Mouse (Mus musculus) MEL (cell line): ENCODE measurements around the gene Vsx2. TPM values are rescaled to one million over a fixed set of nuclear protein-coding genes. Genes with fewer than 3 reads are reported as not detected.

Source experiments
- DNase-seq: peaks from one replicate; pipeline ENCODE4 v3.0.0; 2011; ENCODE audit warnings: low read depth, low spot score
- H3K27ac ChIP-seq: 2 replicates; pipeline ENCODE4 v1.5.1; 2012; ENCODE audit warnings: low read depth, mild to moderate bottlenecking, control low read depth, low read length, moderate library complexity; ENCODE audit not compliant: control insufficient read depth
- H3K27me3 ChIP-seq, 2 experiments: fragments of 150-350 bp in 1 of 2; sonication (generic) in 1 of 2; 2 replicates each; pipeline ENCODE4 v1.6.1; 2012; ENCODE audit warnings: low read length in 2 of 2, mild to moderate bottlenecking in 2 of 2, improper control_type of control experiment in 1 of 2, moderate library complexity in 1 of 2; ENCODE audit not compliant: insufficient read depth in 2 of 2, control insufficient read depth in 1 of 2
- H3K36me3 ChIP-seq, 2 experiments: 2 replicates each; pipeline ENCODE4 v1.6.1; 2012 to 2014; ENCODE audit warnings: low read length in 2 of 2, improper control_type of control experiment in 1 of 2, inconsistent platforms in 1 of 2, mild to moderate bottlenecking in 1 of 2; ENCODE audit not compliant: insufficient read depth in 2 of 2, control insufficient read depth in 1 of 2
- H3K4me1 ChIP-seq, 2 experiments: fragments of 150-350 bp in 1 of 2; sonication (generic) in 1 of 2; 2 replicates each; pipeline ENCODE4 v1.6.1; 2012; ENCODE audit warnings: low read length in 2 of 2, improper control_type of control experiment in 1 of 2, mild to moderate bottlenecking in 1 of 2; ENCODE audit not compliant: insufficient read depth in 2 of 2, control insufficient read depth in 1 of 2
- H3K4me3 ChIP-seq, 2 experiments: fragments of 150-350 bp in 1 of 2; sonication (generic) in 1 of 2; 2 replicates each; pipeline ENCODE4 v1.5.1; 2012; ENCODE audit warnings: low read depth in 2 of 2, low read length in 2 of 2, mild to moderate bottlenecking in 2 of 2, moderate library complexity in 2 of 2, control low read depth in 1 of 2, improper control_type of control experiment in 1 of 2; ENCODE audit not compliant: control insufficient read depth in 1 of 2, insufficient read depth in 1 of 2
- H3K79me2 ChIP-seq: 2 replicates; pipeline ENCODE4 v1.6.1; 2012; ENCODE audit warnings: mild to moderate bottlenecking, low read length, moderate library complexity; ENCODE audit not compliant: control insufficient read depth, poor library complexity, insufficient read depth
- H3K9ac ChIP-seq: 2 replicates; pipeline ENCODE4 v1.6.1; 2012; ENCODE audit warnings: low read depth, mild to moderate bottlenecking, control low read depth, low read length, moderate library complexity; ENCODE audit not compliant: control insufficient read depth, poor library complexity, severe bottlenecking
- H3K9me3 ChIP-seq: fragments of 150-350 bp; sonication (generic); replicated peaks from 2 replicates; pipeline ENCODE4 v1.6.1; 2012; ENCODE audit warnings: mild to moderate bottlenecking, low read length, improper control_type of control experiment, moderate library complexity; ENCODE audit not compliant: insufficient read depth
- BHLHE40 ChIP-seq: IDR thresholded peaks from 2 replicates; pipeline ENCODE4 v1.6.1; 2012; ENCODE audit warnings: low read depth, mild to moderate bottlenecking, inconsistent platforms, low read length, improper control_type of control experiment, borderline replicate concordance
- CHD1 ChIP-seq: IDR thresholded peaks from 2 replicates; pipeline ENCODE4 v1.6.1; 2012; ENCODE audit warnings: low read depth, mild to moderate bottlenecking, inconsistent platforms, low read length, improper control_type of control experiment
- CHD2 ChIP-seq: IDR thresholded peaks from 2 replicates; pipeline ENCODE4 v1.6.1; 2011; ENCODE audit warnings: low read length, improper control_type of control experiment
- EP300 ChIP-seq, 2 experiments: IDR thresholded peaks; 2 replicates each; pipeline ENCODE4 v1.6.1; 2011; ENCODE audit warnings: improper control_type of control experiment in 2 of 2, low read length in 2 of 2, low read depth in 1 of 2, mild to moderate bottlenecking in 1 of 2
- ETS1 ChIP-seq: IDR thresholded peaks from 2 replicates; pipeline ENCODE4 v1.6.1; 2012; ENCODE audit warnings: low read depth, mild to moderate bottlenecking, inconsistent platforms, low read length, improper control_type of control experiment, moderate library complexity
- GABPA ChIP-seq: IDR thresholded peaks from 2 replicates; pipeline ENCODE4 v1.6.1; 2012; ENCODE audit warnings: low read depth, mild to moderate bottlenecking, inconsistent platforms, low read length, improper control_type of control experiment, moderate library complexity
- HCFC1 ChIP-seq: IDR thresholded peaks from 2 replicates; pipeline ENCODE4 v1.6.1; 2012; ENCODE audit warnings: low read depth, mild to moderate bottlenecking, inconsistent platforms, low read length, improper control_type of control experiment, moderate library complexity
- MAX ChIP-seq: IDR thresholded peaks from 2 replicates; pipeline ENCODE4 v1.6.1; 2011; ENCODE audit warnings: low read length, improper control_type of control experiment
- MAZ ChIP-seq: IDR thresholded peaks from 2 replicates; pipeline ENCODE4 v1.6.1; 2012; ENCODE audit warnings: low read depth, mild to moderate bottlenecking, inconsistent platforms, low read length, improper control_type of control experiment
- MYC ChIP-seq: IDR thresholded peaks from 2 replicates; pipeline ENCODE4 v1.6.1; 2011; ENCODE audit warnings: low read depth, mild to moderate bottlenecking, low read length, improper control_type of control experiment, moderate library complexity
- POLR2AphosphoS2 ChIP-seq: IDR thresholded peaks from 2 replicates; pipeline ENCODE4 v1.6.1; 2011; ENCODE audit warnings: low read length, improper control_type of control experiment
- POLR2AphosphoS5 ChIP-seq: IDR thresholded peaks from 2 replicates; pipeline ENCODE4 v1.6.1; 2012; ENCODE audit warnings: low read depth, borderline replicate concordance, mild to moderate bottlenecking, inconsistent platforms, low read length, moderate library complexity, mixed read lengths
- RAD21 ChIP-seq: IDR thresholded peaks from 2 replicates; pipeline ENCODE4 v1.6.1; 2011; ENCODE audit warnings: mild to moderate bottlenecking, low read depth, low read length, improper control_type of control experiment
- RCOR1 ChIP-seq: IDR thresholded peaks from 2 replicates; pipeline ENCODE4 v1.6.1; 2012; ENCODE audit warnings: low read depth, mild to moderate bottlenecking, inconsistent platforms, low read length, improper control_type of control experiment
- TCF12 ChIP-seq: IDR thresholded peaks from 2 replicates; pipeline ENCODE4 v1.6.1; 2014; ENCODE audit warnings: low read depth, mild to moderate bottlenecking, inconsistent platforms, low read length, improper control_type of control experiment, moderate library complexity
- UBTF ChIP-seq: IDR thresholded peaks from 2 replicates; pipeline ENCODE4 v1.6.1; 2012; ENCODE audit warnings: low read depth, mild to moderate bottlenecking, inconsistent platforms, low read length, improper control_type of control experiment, moderate library complexity, borderline replicate concordance; ENCODE audit not compliant: insufficient read depth
- USF1 ChIP-seq: IDR thresholded peaks from 2 replicates; pipeline ENCODE4 v1.6.1; 2014; ENCODE audit warnings: low read depth, mild to moderate bottlenecking, inconsistent platforms, low read length, improper control_type of control experiment, moderate library complexity
- ZC3H11A ChIP-seq: IDR thresholded peaks from 2 replicates; pipeline ENCODE4 v1.6.1; 2012; ENCODE audit warnings: low read depth, mild to moderate bottlenecking, inconsistent platforms, low read length, improper control_type of control experiment
- ZKSCAN1 ChIP-seq: IDR thresholded peaks from 2 replicates; pipeline ENCODE4 v1.6.1; 2012; ENCODE audit warnings: low read depth, mild to moderate bottlenecking, inconsistent platforms, low read length, improper control_type of control experiment, moderate library complexity
- ZMIZ1 ChIP-seq: IDR thresholded peaks from 2 replicates; pipeline ENCODE4 v1.6.1; 2012; ENCODE audit warnings: low read depth, mild to moderate bottlenecking, inconsistent platforms, low read length, improper control_type of control experiment, moderate library complexity
- polyA plus RNA-seq, 2 experiments: library from polyadenylated mRNA; stranded (reverse) in 1 of 2; unstranded in 1 of 2; fragments of >175 nt in 1 of 2; fragments of >200 nt in 1 of 2; gene quantifications; 2 replicates each; pipeline versions ENCODE4 v1.2.1 to v1.2.4; 2012; ENCODE audit warnings: low replicate concordance in 2 of 2, low read depth in 1 of 2; ENCODE audit not compliant: insufficient read length in 2 of 2, insufficient read depth in 1 of 2, missing spikeins in 1 of 2
- total RNA-seq: library from RNA; depleted of rRNA; stranded (reverse); fragments of 300-350 nt; gene quantifications from 2 replicates; pipeline ENCODE4 v1.2.3, GENCODE M21; 2012; rRNA removed

The Vsx2 gene
- total and polyA plus RNA-seq, 3 experiments: not detected

- H3K4me3 ChIP-seq: no peak overlapping the region
- peaks cover 0 to 9% of the 10 kb centered on the region in 2 experiments; a peak in 2 of 4 replicates for H3K27me3 ChIP-seq
- no peaks in the 10 kb centered on the region for H3K79me2 ChIP-seq
- no peaks in the 10 kb centered on the region for H3K36me3 ChIP-seq
- TF ChIP-seq MYC (no peak), ZKSCAN1 (no peak), UBTF (no peak), CHD1 (no peak), ZMIZ1 (no peak), HCFC1 (no peak), POLR2AphosphoS2 (no peak), EP300 (IDR thresholded peaks at IDR 0.05; ENCODE audit: low read depth in 1 of 2, low read length in 2 of 2) (no peak), BHLHE40 (no peak), TCF12 (no peak), CHD2 (no peak)
- TF ChIP-seq, all 39 proteins: peak for 0
- H3K4me1 ChIP-seq: no peaks in the 10 kb centered on the region
- H3K9ac ChIP-seq: no peak overlapping the region
- no peak overlapping the region for H3K27ac ChIP-seq
- no peaks in the 10 kb centered on the region for H3K9me3 ChIP-seq
- no peak for DNase-seq
Measured at GRCm38 (mm10) chr12:84640253-84640652, 70.7 kb downstream of the Vsx2 start.

GRCm38 (mm10) chr12:84640654-84641053 lies 71.1 kb downstream of the Vsx2 start, which contains the start of gene Vrtn:
Gene Vrtn (plus strand): TSS chr12:84641019.
- Histone ChIP-seq H3K79me2 (no peaks in the 10 kb centered on the region), H3K27me3 (peaks cover 0 to 9% of the 10 kb centered on the region in 2 experiments; a peak in 2 of 4 replicates), H3K9me3 (no peaks in the 10 kb centered on the region), H3K4me1 (no peaks in the 10 kb centered on the region), H3K9ac (no peak within 1 kb of the TSS), H3K4me3 (no peak within 1 kb of the TSS), H3K36me3 (no peaks in the 10 kb centered on the region), H3K27ac (no peak within 1 kb of the TSS)
- TF ChIP-seq RCOR1 (no peak), POLR2AphosphoS5 (no peak), ETS1 (no peak), MAX (no peak), BHLHE40 (no peak), MAZ (no peak), ZC3H11A (no peak), USF1 (no peak), GABPA (no peak), RAD21 (no peak)
- DNase-seq: no peak

Other genes starting within 250 kb of the Vsx2 start
- 33.4 and 35.2 TPM in 2 replicates for gene Coq6, start 208.1 kb upstream of the Vsx2 start, total RNA-seq
- 10 to 100 TPM in 1 of 2 experiments, not detected in 1; 47.1 TPM for gene Coq6, start 208.1 kb upstream of the Vsx2 start, polyA plus RNA-seq
- gene Fam161b, start 207.9 kb upstream of the Vsx2 start, total RNA-seq: 0.46 and 0.85 TPM in 2 replicates
- 1 to 10 TPM in 1 of 2 experiments, not detected in 1; 1.1 TPM for gene Fam161b, start 207.9 kb upstream of the Vsx2 start, polyA plus RNA-seq
- gene Entpd5, start 160.7 kb upstream of the Vsx2 start, total RNA-seq: 5.7 and 8.7 TPM in 2 replicates
- gene Entpd5, start 160.7 kb upstream of the Vsx2 start, polyA plus RNA-seq: 10 to 100 TPM in 1 of 2 experiments, not detected in 1; 12.8 TPM
- 0.69 and 0.81 TPM in 2 replicates for gene Bbof1, start 160.7 kb upstream of the Vsx2 start, total RNA-seq
- gene Bbof1, start 160.7 kb upstream of the Vsx2 start, polyA plus RNA-seq: 1 to 10 TPM in 1 of 2 experiments, not detected in 1; 1.3 TPM
- 0.15 TPM in 1 of 2 replicates, not detected in the other for gene Rnf113a2, start 152.6 kb upstream of the Vsx2 start, total RNA-seq
- gene Rnf113a2, start 152.6 kb upstream of the Vsx2 start, polyA plus RNA-seq: under 1 TPM in 1 of 2 experiments, not detected in 1; 0.10 TPM
- gene Aldh6a1, start 118.8 kb upstream of the Vsx2 start, total RNA-seq: 1.0 and 1.4 TPM in 2 replicates
- gene Aldh6a1, start 118.8 kb upstream of the Vsx2 start, polyA plus RNA-seq: 1 to 10 TPM in 1 of 2 experiments, not detected in 1; 2.9 TPM
- gene Lin52, start 118.3 kb upstream of the Vsx2 start, total RNA-seq: 4.9 and 6.7 TPM in 2 replicates
- 1 to 10 TPM in 1 of 2 experiments, not detected in 1; 7.7 TPM for gene Lin52, start 118.3 kb upstream of the Vsx2 start, polyA plus RNA-seq
- gene Abcd4, start 47.7 kb downstream of the Vsx2 start, total RNA-seq: 3.5 TPM in 2 replicates
- gene Abcd4, start 47.7 kb downstream of the Vsx2 start, polyA plus RNA-seq: 1 to 10 TPM in 1 of 2 experiments, not detected in 1; 7.1 TPM
- not detected in 2 replicates for gene Vrtn, start 71.3 kb downstream of the Vsx2 start, total RNA-seq
- not detected for gene Vrtn, start 71.3 kb downstream of the Vsx2 start, polyA plus RNA-seq
- gene Syndig1l, start 129.1 kb downstream of the Vsx2 start, total RNA-seq: not detected in 2 replicates
- not detected for gene Syndig1l, start 129.1 kb downstream of the Vsx2 start, polyA plus RNA-seq
- 45.2 and 48.9 TPM in 2 replicates for gene Npc2, start 203.4 kb downstream of the Vsx2 start, total RNA-seq
- 10 to 100 TPM in 1 of 2 experiments, not detected in 1; 63.1 TPM for gene Npc2, start 203.4 kb downstream of the Vsx2 start, polyA plus RNA-seq
- 60.4 and 70.6 TPM in 2 replicates for gene Isca2, start 203.5 kb downstream of the Vsx2 start, total RNA-seq
- 10 to 100 TPM in 1 of 2 experiments, not detected in 1; 71.1 TPM for gene Isca2, start 203.5 kb downstream of the Vsx2 start, polyA plus RNA-seq